Mouse (Mus musculus): ENCODE measurements around the gene Ryr3. TPM values are rescaled to one million over a fixed set of nuclear protein-coding genes. Genes with fewer than 3 reads are reported as not detected.

Ryr3 gene
- polyA plus RNA-seq, 1 experiment from 2014 or later: 0.24 TPM

DNA sequence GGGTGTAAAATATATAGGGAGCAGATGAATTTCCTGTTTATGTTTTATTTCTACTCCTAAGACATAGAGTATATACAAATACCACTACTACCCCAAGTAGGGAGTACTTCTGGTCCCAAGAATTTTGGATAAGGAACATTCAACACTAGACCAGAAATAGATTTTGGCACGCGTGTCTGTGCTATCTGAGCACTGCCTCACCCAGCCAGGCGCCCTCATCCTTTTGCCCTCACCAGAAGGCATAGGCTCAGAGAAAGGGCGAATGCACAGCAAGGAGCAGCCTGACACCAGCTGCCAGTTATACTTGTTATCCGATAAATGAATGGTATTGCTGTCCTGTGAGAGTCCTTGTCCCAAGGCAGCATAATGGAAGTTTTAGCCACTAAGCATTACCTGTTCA is 579.7 kb downstream of the Ryr3 start:
- DNase-seq (ENCODE audit: low spot score): no peak
- no peak overlapping the region for H3K27ac ChIP-seq
- H3K4me3 ChIP-seq: no peak overlapping the region
- H3K36me3 ChIP-seq: no peaks in the 10 kb centered on the region
- WGBS: 92% methylated on average over 5 of the region's 5 CpGs
- no peaks in the 10 kb centered on the region for H3K4me1 ChIP-seq
- H3K9me3 ChIP-seq (replicated peaks): no peaks in the 10 kb centered on the region
- H3K27me3 ChIP-seq (ENCODE audit: low read depth, poor library complexity, severe bottlenecking): no peaks in the 10 kb centered on the region

DNA sequence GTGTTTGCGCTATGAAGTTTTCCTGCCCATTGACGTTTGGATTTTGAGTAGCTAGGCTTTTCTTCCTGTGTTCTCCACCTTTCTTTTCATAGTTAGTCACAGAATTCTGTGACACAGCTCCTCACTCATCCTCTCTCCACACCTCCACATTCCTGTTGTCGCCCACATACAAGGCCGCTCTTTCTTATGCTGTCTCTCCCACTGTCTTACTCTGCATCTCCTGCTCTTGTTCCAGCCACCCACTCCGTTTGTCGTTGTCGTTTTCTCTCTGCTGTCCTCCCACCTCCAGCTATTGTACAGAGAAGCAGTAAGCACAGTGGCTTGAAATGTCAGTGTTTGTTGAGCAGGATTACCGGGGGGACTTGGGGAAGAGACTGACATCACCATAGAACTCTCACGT is 584.4 kb downstream of the Ryr3 start:
- 97% methylated on average over 9 of the region's 9 CpGs for WGBS
- no peak overlapping the region for H3K27ac ChIP-seq
- H3K36me3 ChIP-seq: no peaks in the 10 kb centered on the region
- DNase-seq (ENCODE audit: low spot score): no peak
- no peaks in the 10 kb centered on the region for H3K9me3 ChIP-seq (replicated peaks)
- H3K27me3 ChIP-seq (ENCODE audit: low read depth, poor library complexity, severe bottlenecking): no peaks in the 10 kb centered on the region
- no peaks in the 10 kb centered on the region for H3K4me1 ChIP-seq
- no peak overlapping the region for H3K4me3 ChIP-seq

DNA sequence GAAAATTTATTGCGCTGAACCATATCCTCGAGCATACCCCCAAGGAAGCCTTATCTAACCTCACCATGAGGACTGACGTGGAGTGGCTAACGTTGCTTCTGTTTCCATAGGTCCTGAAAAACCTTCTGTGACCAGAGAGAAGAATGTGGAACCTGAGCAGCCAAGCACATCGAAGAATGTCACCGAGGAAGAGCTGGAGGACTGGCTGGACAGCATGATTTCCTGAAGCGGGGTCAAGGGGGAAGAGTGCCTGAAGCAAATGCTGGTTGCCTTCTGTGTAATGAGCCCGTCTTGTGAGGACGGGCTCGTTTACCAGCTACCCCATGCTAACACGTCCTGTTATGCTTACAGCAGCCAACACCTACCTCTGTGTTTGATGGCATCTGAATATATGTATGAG is 586.2 kb downstream of the Ryr3 start:
- Histone ChIP-seq H3K9me3 (replicated peaks) (no peaks in the 10 kb centered on the region), H3K4me3 (no peak overlapping the region), H3K36me3 (no peaks in the 10 kb centered on the region), H3K27me3 (ENCODE audit: low read depth, poor library complexity, severe bottlenecking) (no peaks in the 10 kb centered on the region), H3K4me1 (no peaks in the 10 kb centered on the region), H3K27ac (no peak overlapping the region)
- DNase-seq (ENCODE audit: low spot score): no peak
- 86% methylated on average over 11 of the region's 11 CpGs for WGBS

DNA sequence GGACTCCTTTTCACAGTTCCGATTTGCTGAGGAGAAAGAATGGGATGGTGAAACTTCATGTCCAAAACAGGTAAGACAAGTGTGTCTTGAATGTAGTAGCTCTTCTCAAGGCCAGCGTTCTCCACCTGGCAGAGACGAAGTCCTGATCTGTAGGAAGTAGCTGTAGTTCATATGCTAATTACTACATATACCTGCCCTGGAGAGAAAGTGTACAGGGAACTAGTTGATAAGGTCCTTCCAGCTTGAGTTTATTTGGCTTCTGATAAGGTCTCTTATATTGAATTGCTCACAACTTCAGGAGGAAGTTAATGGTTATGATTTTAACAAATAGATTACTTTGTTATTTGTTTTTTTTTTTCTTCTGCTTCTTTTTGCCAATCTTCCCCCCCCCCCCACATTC is 591.7 kb downstream of the Ryr3 start:
- no peak for DNase-seq (ENCODE audit: low spot score)
- no peaks in the 10 kb centered on the region for H3K9me3 ChIP-seq (replicated peaks)
- no peaks in the 10 kb centered on the region for H3K36me3 ChIP-seq
- WGBS: 92% methylated on average over 3 of the region's 3 CpGs
- H3K27me3 ChIP-seq (ENCODE audit: low read depth, poor library complexity, severe bottlenecking): no peaks in the 10 kb centered on the region
- H3K27ac ChIP-seq: no peak overlapping the region
- H3K4me1 ChIP-seq: no peaks in the 10 kb centered on the region
- no peak overlapping the region for H3K4me3 ChIP-seq

DNA sequence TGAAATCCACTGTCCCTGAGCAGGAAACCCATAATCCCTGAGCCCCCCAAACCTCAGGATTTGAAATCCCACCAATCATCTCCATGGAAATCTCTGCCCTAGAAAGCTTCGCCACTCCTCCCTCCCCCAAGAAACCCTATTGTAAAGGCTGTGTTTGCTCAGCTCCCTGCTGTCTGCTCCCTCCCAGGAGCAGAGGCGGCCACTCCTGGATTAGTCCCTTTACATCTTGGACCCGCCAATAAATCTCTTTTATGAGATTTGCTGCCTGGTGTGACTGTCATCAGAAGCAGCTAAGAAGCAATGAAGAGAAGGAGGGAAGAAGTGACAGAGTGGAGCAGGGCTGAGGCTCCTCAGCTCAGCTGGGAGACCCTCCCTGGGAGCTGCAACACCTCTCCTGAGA is 599.7 kb downstream of the Ryr3 start:
- Histone ChIP-seq H3K4me1 (peaks cover 7% of the 10 kb centered on the region; the same call in 1 of the 2 replicates), H3K27ac (no peak overlapping the region), H3K9me3 (replicated peaks) (no peaks in the 10 kb centered on the region), H3K27me3 (ENCODE audit: low read depth, poor library complexity, severe bottlenecking) (no peaks in the 10 kb centered on the region), H3K4me3 (no peak overlapping the region), H3K36me3 (no peaks in the 10 kb centered on the region)
- 25% methylated on average over 3 of the region's 3 CpGs for WGBS
- no peak for DNase-seq (ENCODE audit: low spot score)

DNA sequence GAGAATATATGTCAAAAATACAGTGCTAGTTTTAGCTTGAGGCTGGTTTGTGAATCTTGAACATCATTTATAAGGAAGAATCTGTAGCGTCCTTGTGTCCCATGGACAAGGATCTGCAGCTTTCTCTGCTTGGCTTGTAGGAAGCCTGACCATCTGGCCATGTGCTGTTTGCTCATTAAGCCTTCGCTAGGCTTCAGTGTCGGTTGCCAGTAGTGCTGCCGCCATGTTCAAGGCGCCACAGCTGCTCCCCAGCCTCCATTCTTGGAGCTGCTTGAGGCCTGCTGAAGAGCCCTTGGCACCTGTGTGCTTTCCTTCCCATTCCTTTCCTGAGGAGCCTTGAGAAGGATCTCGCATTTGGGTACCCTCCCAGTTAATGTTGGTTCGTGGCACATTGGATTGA is 602.5 kb downstream of the Ryr3 start:
- H3K9me3 ChIP-seq (replicated peaks): no peaks in the 10 kb centered on the region
- no peak overlapping the region for H3K27ac ChIP-seq
- no peak for DNase-seq (ENCODE audit: low spot score)
- no peaks in the 10 kb centered on the region for H3K27me3 ChIP-seq (ENCODE audit: low read depth, poor library complexity, severe bottlenecking)
- no peaks in the 10 kb centered on the region for H3K36me3 ChIP-seq
- H3K4me3 ChIP-seq: no peak overlapping the region
- peaks cover 7% of the 10 kb centered on the region; the same call in 1 of the 2 replicates for H3K4me1 ChIP-seq
- 91% methylated on average over 7 of the region's 7 CpGs for WGBS

DNA sequence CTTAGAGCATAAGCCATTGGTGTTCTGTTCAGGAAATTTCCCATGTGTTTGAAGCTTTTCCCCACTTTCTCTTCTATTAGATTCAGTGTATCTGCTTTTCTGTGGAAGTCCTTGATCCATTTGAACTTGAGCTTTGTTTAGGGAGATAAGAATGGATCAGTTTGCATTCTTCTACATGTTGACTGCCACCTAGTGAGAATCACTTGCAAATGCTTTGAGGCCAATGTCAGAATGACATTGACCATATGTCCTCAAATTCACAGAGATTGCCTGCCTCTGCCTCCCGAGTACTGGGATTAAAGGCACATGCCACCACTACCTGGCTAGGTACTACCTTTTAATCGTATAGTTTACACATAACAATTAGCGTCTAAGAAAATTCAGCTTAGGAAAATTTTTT is 604.3 kb downstream of the Ryr3 start:
- 78% methylated on average over 3 of the region's 3 CpGs for WGBS
- H3K27me3 ChIP-seq (ENCODE audit: low read depth, poor library complexity, severe bottlenecking): no peaks in the 10 kb centered on the region
- no peak overlapping the region for H3K4me3 ChIP-seq
- H3K36me3 ChIP-seq: no peaks in the 10 kb centered on the region
- peaks cover 7% of the 10 kb centered on the region; the same call in 1 of the 2 replicates for H3K4me1 ChIP-seq
- no peaks in the 10 kb centered on the region for H3K9me3 ChIP-seq (replicated peaks)
- no peak for DNase-seq (ENCODE audit: low spot score)
- H3K27ac ChIP-seq: no peak overlapping the region

DNA sequence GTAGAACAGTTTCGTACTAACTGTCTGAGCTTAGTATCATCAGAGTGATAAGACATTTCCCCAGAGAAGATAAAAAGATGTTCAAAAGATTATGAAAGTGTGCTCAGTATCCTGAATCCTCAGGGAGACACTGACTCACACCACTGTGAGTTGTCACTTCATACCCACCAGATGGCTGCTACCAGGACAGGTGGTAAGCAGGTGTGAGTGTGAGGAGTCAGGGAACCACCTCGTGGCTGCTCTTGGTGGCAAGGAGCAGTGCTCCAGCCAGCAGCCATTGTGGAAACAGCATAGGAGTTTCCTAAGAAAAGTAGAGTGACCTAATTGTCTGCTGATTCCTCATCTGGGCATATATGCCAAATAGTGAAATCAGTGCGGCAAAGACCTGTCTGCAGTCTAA is 610.4 kb downstream of the Ryr3 start:
- Histone ChIP-seq H3K4me1 (peaks cover 5% of the 10 kb centered on the region), H3K9me3 (replicated peaks) (no peaks in the 10 kb centered on the region), H3K27me3 (ENCODE audit: low read depth, poor library complexity, severe bottlenecking) (no peaks in the 10 kb centered on the region), H3K4me3 (no peak overlapping the region), H3K36me3 (no peaks in the 10 kb centered on the region), H3K27ac (no peak overlapping the region)
- WGBS: 83% methylated on average over 3 of the region's 3 CpGs
- no peak for DNase-seq (ENCODE audit: low spot score)

DNA sequence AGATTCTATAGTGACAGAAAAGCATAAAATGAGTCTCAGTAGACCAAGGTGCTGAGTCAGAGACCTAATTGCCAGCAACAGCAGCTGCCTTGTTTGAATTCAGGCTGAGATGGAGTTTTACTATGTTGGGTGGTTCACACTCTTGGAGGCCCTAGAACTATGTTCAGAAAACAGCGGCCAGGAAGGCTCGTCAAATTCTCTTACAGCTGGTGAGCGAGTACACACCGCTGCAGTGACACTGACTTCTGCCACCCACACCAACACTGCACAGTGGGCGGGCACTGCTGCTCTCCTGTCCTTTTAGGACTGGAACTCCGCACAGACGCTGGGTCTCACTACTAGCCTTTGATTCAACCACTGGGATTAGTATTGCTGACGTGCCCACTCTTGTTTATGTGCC is 614.4 kb downstream of the Ryr3 start:
- Histone ChIP-seq H3K27ac (no peak overlapping the region), H3K36me3 (no peaks in the 10 kb centered on the region), H3K27me3 (ENCODE audit: low read depth, poor library complexity, severe bottlenecking) (no peaks in the 10 kb centered on the region), H3K4me3 (no peak overlapping the region), H3K4me1 (peaks cover 5% of the 10 kb centered on the region), H3K9me3 (replicated peaks) (no peaks in the 10 kb centered on the region)
- no peak for DNase-seq (ENCODE audit: low spot score)
- WGBS: 77% methylated on average over 8 of the region's 8 CpGs

DNA sequence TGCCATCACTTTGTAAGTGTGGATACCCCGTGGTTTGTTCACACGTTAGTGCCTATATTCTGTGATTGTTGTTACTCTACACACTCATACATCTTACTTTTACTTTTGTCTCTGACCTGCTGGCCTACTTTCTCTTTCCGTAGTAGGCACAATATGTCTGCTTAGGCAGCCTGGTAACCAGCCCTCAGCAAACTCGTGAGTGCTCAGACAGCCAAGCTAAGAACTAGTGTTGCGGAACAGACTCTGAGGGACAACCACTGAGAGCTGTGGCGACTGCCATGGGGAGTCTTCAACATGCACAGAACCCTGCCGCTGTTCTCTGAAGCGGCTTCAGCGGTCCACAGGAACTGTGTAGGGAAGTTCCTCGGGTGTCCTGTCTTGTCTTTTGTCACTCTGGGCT is 616.7 kb downstream of the Ryr3 start:
- H3K4me1 ChIP-seq: peaks cover 5% of the 10 kb centered on the region
- no peak overlapping the region for H3K4me3 ChIP-seq
- DNase-seq (ENCODE audit: low spot score): no peak
- no peaks in the 10 kb centered on the region for H3K27me3 ChIP-seq (ENCODE audit: low read depth, poor library complexity, severe bottlenecking)
- no peaks in the 10 kb centered on the region for H3K36me3 ChIP-seq
- 78% methylated on average over 10 of the region's 10 CpGs for WGBS
- no peaks in the 10 kb centered on the region for H3K9me3 ChIP-seq (replicated peaks)
- no peak overlapping the region; the same call in 1 of the 2 replicates for H3K27ac ChIP-seq

DNA sequence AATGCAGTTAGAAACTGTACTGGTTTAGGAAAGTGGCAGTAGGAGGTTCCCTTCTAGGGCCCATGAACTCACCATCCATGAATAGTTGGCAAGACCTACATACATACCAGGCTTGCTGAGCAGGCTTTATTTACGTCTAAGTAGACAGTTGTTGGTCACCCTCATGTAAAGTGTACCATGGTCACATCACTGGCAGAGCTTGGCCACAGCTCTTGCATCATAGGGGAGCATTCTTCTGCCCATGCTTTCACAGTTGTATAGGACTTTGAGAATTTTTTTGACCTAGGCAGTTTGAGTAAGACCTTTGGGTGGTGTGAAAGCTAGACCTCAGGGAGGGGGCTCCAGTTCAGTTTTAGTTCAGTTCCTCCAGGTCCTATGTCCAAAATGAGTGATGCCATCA is 619.8 kb downstream of the Ryr3 start:
- no peak for DNase-seq (ENCODE audit: low spot score)
- Histone ChIP-seq H3K4me1 (no peaks in the 10 kb centered on the region), H3K27ac (no peak overlapping the region), H3K4me3 (no peak overlapping the region), H3K36me3 (no peaks in the 10 kb centered on the region), H3K9me3 (replicated peaks) (no peaks in the 10 kb centered on the region), H3K27me3 (ENCODE audit: low read depth, poor library complexity, severe bottlenecking) (no peaks in the 10 kb centered on the region)
- 74% methylated on average over 1 of the region's 1 CpGs for WGBS

DNA sequence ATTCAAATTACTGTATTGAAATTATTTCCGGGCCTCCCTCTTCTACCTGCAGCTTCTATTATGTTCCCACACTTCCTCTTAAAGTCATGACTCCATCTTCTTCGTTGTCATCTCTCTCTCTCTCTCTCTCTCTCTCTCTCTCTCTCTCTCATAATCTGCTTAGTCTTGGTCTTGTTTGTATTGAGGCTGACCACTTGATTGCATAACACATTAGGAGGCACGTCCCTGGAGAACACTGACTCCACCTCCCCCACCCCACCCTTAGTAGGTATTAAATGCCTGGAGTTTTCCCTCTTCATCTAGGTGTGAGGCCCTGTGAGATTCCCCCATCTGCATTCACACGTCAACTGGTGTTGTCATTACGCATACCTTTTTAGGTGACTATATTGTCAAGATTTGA is 620.5 kb downstream of the Ryr3 start:
- Histone ChIP-seq H3K4me3 (no peak overlapping the region), H3K9me3 (replicated peaks) (no peaks in the 10 kb centered on the region), H3K27me3 (ENCODE audit: low read depth, poor library complexity, severe bottlenecking) (no peaks in the 10 kb centered on the region), H3K36me3 (no peaks in the 10 kb centered on the region), H3K27ac (no peak overlapping the region), H3K4me1 (no peaks in the 10 kb centered on the region)
- 70% methylated on average over 5 of the region's 5 CpGs for WGBS
- DNase-seq (ENCODE audit: low spot score): no peak

DNA sequence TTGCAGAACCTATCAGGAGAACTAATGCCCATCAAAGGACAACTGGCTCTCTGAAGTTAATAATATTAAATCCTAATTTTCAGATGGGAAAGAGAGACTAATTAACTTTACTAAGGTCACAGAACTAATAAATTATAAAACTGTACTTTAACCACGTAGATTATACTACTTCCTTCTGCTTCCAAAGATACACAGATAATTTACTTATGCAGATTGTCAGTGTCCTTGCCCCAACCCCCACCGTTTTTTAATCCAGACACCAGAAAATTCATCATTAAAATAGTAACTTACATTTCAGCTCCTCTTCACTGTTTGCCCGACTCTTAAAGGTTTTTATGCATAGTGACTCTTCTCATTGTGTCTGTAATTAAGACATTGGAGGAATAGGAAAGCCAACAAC is 621.1 kb downstream of the Ryr3 start:
- WGBS: 84% methylated on average over 3 of the region's 3 CpGs
- Histone ChIP-seq H3K27ac (no peak overlapping the region), H3K9me3 (replicated peaks) (no peaks in the 10 kb centered on the region), H3K4me3 (no peak overlapping the region), H3K27me3 (ENCODE audit: low read depth, poor library complexity, severe bottlenecking) (no peaks in the 10 kb centered on the region), H3K4me1 (no peaks in the 10 kb centered on the region), H3K36me3 (no peaks in the 10 kb centered on the region)
- DNase-seq (ENCODE audit: low spot score): no peak

DNA sequence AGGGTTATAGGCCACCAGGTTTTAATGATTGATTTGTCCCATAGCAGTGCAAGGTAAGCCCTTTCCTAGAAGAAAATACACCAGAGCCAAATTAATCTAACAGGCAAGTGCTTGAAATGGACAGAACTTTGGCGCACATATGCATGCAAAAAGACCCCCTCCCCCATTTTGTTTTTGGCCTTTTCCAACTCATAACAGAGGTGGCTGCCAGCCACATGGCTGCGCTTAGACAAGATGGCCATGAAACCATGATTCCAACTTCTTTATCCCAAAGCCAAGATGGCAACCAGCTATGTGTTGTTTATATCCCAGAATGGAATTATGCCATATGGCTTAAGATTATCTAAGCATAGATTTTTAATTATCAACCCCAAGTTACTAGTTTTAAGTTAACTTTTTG is 623.1 kb downstream of the Ryr3 start:
- H3K27me3 ChIP-seq (ENCODE audit: low read depth, poor library complexity, severe bottlenecking): no peaks in the 10 kb centered on the region
- H3K4me1 ChIP-seq: no peaks in the 10 kb centered on the region
- no peak overlapping the region for H3K4me3 ChIP-seq
- no peak overlapping the region for H3K27ac ChIP-seq
- WGBS: 90% methylated on average over 2 of the region's 2 CpGs
- no peaks in the 10 kb centered on the region for H3K9me3 ChIP-seq (replicated peaks)
- DNase-seq (ENCODE audit: low spot score): no peak
- no peaks in the 10 kb centered on the region for H3K36me3 ChIP-seq
